Mouse (Mus musculus) small intestine, adult 2 months (tissue): ENCODE measurements around the gene Nat8f4.
"Not testable (repeated sequence)": the region's sequence is repeated elsewhere in the genome, so short reads cannot be mapped to it uniquely, and the experiment has no call there.

Source experiments
- CTCF ChIP-seq: fragments of 200-500 bp; IDR thresholded peaks from 2 replicates; pipeline ENCODE4 v1.5.1; 2012; ENCODE audit warnings: low read depth, mild to moderate bottlenecking, control low read depth, inconsistent platforms, low read length, moderate library complexity, mixed read lengths; ENCODE audit not compliant: insufficient replicate concordance, insufficient read length; ENCODE audit errors: extremely low read depth
- POLR2A ChIP-seq: fragments of 200-500 bp; IDR thresholded peaks from 2 replicates; pipeline ENCODE4 v1.6.1; 2012; ENCODE audit warnings: low read depth, mild to moderate bottlenecking, control low read depth, inconsistent platforms, low read length, moderate library complexity

GRCm38 (mm10) chr6:85869006-85869405 is 35.7 kb downstream of the Nat8f4 start, which contains the start of gene Nat8f2:
- TF ChIP-seq CTCF, POLR2A: not testable (repeated sequence)
